Mouse (Mus musculus) forebrain, postnatal 0 days (tissue): Measurements from ENCODE around the gene St7l. TPM values are rescaled to one million over a fixed set of nuclear protein-coding genes. Genes with fewer than 3 reads are reported as not detected.
"Not testable (repeated sequence)": the region's sequence is repeated elsewhere in the genome, so short reads cannot be mapped to it uniquely, and the experiment has no call there.

Experiments
- ATAC-seq: fragments of 200-750 bp; cut with Nextera tagmentation; 2 replicates; pipeline ENCODE4 v1.8.0; 2017; ENCODE audit warnings: mild to moderate bottlenecking, moderate library complexity
- DNase-seq: peaks from one replicate; pipeline ENCODE4 v3.0.0-alpha.2; 2015
- H3K27ac ChIP-seq: fragments of 300-500 bp; sonication (generic); 2 replicates; pipeline ENCODE4 v1.5.1; 2014; ENCODE audit warnings: low read depth, mild to moderate bottlenecking, antibody characterized with exemption, low read length, moderate library complexity, mixed read lengths
- H3K27me3 ChIP-seq: fragments of 300-500 bp; sonication (generic); 2 replicates; pipeline ENCODE4 v1.6.1; 2014; ENCODE audit warnings: mild to moderate bottlenecking, low read length, mixed read lengths; ENCODE audit not compliant: insufficient read depth
- H3K36me3 ChIP-seq: fragments of 300-500 bp; sonication (generic); 2 replicates; pipeline ENCODE4 v1.6.1; 2014; ENCODE audit warnings: mild to moderate bottlenecking, moderate library complexity; ENCODE audit not compliant: insufficient read depth
- H3K4me1 ChIP-seq: fragments of 300-500 bp; sonication (generic); 2 replicates; pipeline ENCODE4 v1.6.1; 2014; ENCODE audit warnings: antibody characterized with exemption; ENCODE audit not compliant: insufficient read depth
- H3K4me2 ChIP-seq: fragments of 300-500 bp; sonication (generic); 2 replicates; pipeline ENCODE4 v1.6.1; 2014; ENCODE audit warnings: low read depth, mild to moderate bottlenecking, moderate library complexity
- H3K4me3 ChIP-seq: fragments of 300-500 bp; sonication (generic); 2 replicates; pipeline ENCODE4 v1.5.1; 2014; ENCODE audit warnings: low read depth, low read length, mixed read lengths
- H3K9ac ChIP-seq: fragments of 300-500 bp; sonication (generic); 2 replicates; pipeline ENCODE4 v1.6.1; 2014; ENCODE audit warnings: mild to moderate bottlenecking
- H3K9me3 ChIP-seq: fragments of 300-500 bp; sonication (generic); 2 replicates; pipeline ENCODE4 v1.6.1; 2016; ENCODE audit warnings: low read length
- CTCF ChIP-seq: sonication (generic); IDR thresholded peaks from 2 replicates; pipeline ENCODE4 v1.5.1; 2016; ENCODE audit warnings: antibody characterized with exemption, control low read depth, low read depth
- WGBS: fragments of 180-500 bp; shearing (Covaris S2); extraction: QIAGEN DNeasy Blood & Tissue Kit; methylation state at CpG from one replicate; pipeline ENCODE4 v1.1.7; 2014; 5-methylcytosine and 5-hydroxymethylcytosine counted together
- polyA plus RNA-seq: library from polyadenylated mRNA; unstranded; fragments of >200 nt; fragmentation: Nextera tagmentation; extraction: Ambion mirVana; gene quantifications from 2 replicates; pipeline ENCODE4 v1.2.1, GENCODE M21; 2015
- total RNA-seq: library from RNA; depleted of rRNA; stranded (reverse); fragments of >200 nt; gene quantifications from 2 replicates; pipeline ENCODE4 v1.2.3, GENCODE M21; 2014

Gene St7l
- total and polyA plus RNA-seq, 2 experiments from 2014 or later = 35.4 to 46.5 TPM

DNA sequence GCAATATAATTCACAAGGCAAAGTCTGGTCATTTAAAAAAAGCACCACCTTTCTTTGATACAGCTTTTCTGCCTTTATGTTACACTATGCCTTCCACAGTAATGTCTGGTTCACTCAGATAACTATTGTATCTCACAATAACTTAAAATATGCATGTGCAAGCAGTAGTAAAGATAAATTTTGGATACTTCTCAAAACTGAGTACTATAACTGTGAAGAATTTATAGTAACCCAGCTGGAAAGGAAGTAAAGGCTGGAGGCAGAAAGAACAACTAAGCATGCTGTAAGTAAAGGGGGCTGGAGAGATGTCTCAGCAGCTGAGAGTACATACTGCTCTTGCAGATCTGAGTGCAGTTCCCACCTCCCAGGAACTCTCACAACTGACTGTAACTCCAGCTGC lies 8.9 kb upstream of the St7l start:
- Histone ChIP-seq H3K4me2 (no peak overlapping the region), H3K27me3 (no peaks in the 10 kb centered on the region), H3K36me3 (peaks cover 9% of the 10 kb centered on the region; the same call in 1 of the 2 replicates)

DNA sequence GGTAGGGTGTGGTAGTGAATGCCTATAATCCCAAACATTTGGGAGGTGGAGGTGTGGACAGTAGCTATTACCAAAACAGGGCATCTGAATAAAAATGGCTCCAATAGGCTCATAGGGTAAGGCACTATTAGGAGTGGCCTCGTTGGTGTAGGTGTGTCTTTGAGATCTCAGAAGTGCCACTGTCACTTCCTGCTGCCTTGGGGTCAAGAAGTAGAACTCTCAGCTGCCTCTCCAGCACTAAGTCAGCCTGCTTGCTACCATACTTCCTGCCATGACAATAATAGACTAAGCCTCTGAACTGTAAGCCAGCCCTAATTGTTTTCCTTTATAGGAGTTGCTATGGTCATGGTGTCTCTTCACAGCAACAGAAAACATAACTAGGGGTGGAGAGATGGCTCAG lies 7.7 kb upstream of the St7l start:
- WGBS = 85% methylated on average over 1 of the region's 1 CpGs
- Histone ChIP-seq H3K27ac (no peak overlapping the region), H3K27me3 (no peaks in the 10 kb centered on the region), H3K4me3 (no peak overlapping the region), H3K9ac (no peak overlapping the region), H3K4me1 (no peaks in the 10 kb centered on the region), H3K9me3 (no peaks in the 10 kb centered on the region), H3K4me2 (no peak overlapping the region), H3K36me3 (peaks cover 9% of the 10 kb centered on the region; the same call in 1 of the 2 replicates)
- no peak for DNase-seq
- no peak for ATAC-seq
- no peak for TF ChIP-seq CTCF

More for the DNA sequence above, 8.9 kb upstream of the St7l start:
- H3K4me3 ChIP-seq = no peak overlapping the region
- no peaks in the 10 kb centered on the region for H3K4me1 ChIP-seq
- TF ChIP-seq CTCF = no peak
- no peaks in the 10 kb centered on the region for H3K9me3 ChIP-seq
- no peak overlapping the region for H3K9ac ChIP-seq
- DNase-seq (no peak), ATAC-seq (no peak)
- no peak overlapping the region for H3K27ac ChIP-seq

DNA sequence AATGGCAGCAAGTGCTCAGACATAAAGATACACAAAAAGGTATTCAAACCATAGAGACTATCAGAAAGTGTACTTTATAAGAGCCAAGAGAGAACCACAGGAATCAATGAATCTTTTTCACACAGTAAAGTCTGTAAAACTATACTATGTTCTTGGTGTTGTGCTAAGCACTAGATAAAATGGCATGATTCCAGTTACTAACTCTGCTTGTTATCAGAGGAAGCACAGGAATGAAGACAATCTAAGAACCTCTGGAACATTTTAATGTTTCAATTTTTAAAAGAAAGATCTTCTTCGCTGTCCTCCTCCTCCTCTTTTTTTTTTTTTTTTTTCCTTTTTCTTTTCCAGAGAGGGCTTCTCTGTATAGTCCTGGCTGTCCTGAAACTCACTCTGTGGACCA lies 5.2 kb upstream of the St7l start:
- Histone ChIP-seq H3K4me1 (peaks cover 16% of the 10 kb centered on the region; the same call in 1 of the 2 replicates), H3K9ac (no peak overlapping the region), H3K36me3 (peaks cover 9% of the 10 kb centered on the region; the same call in 1 of the 2 replicates), H3K27me3 (no peaks in the 10 kb centered on the region), H3K4me2 (no peak overlapping the region), H3K4me3 (no peak overlapping the region), H3K27ac (no peak overlapping the region), H3K9me3 (no peaks in the 10 kb centered on the region)
- TF ChIP-seq CTCF = no peak
- WGBS = 100% methylated on average over 1 of the region's 1 CpGs
- DNase-seq (no peak), ATAC-seq (no peak)

DNA sequence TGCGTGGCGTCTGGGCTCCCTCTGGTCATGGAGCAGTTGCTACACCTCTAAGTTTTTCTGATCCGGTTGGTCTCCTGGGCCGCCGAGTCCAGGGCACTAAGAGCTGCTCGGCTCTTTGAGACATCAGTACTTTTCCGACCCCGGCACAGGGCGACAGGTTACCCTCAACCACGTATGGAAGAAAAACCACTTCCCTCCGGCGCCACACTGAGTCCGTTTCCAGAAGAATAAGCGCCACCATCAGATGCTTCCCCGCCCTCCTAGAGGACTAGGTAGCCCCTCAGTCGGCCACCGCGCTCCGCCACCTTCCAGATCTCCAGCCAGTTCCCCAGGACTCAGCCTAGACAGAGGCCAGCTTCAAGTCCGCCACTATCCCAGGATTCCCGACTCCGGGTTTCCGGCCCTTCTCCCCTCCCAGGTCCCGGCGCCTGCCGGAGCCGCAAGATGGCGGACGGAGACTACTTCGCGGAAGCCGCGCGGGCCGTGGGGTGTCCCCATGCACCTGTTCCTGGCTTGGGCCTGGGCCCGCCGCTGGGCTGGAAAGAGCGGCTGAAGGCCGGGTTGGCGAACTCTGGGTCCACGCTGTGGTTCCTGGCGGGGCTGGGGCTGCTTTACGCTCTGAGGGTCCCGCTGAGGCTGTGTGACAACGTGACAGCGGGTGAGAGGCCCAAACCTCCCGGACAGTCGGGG lies 991 bp downstream of the St7l start:
- DNase-seq (peak; percentile 89), ATAC-seq (peak; percentile 92)
- Histone ChIP-seq H3K36me3 (0 out of 2 replicates have a peak, but pooled peaks cover 4% of the 10 kb centered on the region), H3K4me2 (peak overlapping the region; percentile 69), H3K4me3 (peak overlapping the region; percentile 62), H3K4me1 (peaks cover 26% of the 10 kb centered on the region; the same call in 1 of the 2 replicates), H3K9ac (peak overlapping the region; percentile 97), H3K27me3 (no peaks in the 10 kb centered on the region), H3K27ac (peak overlapping the region; percentile 96), H3K9me3 (no peaks in the 10 kb centered on the region)
- WGBS = under 1% methylated on average over 48 of the region's 48 CpGs
- TF ChIP-seq CTCF = no peak; the same call in 1 of the 2 replicates

DNA sequence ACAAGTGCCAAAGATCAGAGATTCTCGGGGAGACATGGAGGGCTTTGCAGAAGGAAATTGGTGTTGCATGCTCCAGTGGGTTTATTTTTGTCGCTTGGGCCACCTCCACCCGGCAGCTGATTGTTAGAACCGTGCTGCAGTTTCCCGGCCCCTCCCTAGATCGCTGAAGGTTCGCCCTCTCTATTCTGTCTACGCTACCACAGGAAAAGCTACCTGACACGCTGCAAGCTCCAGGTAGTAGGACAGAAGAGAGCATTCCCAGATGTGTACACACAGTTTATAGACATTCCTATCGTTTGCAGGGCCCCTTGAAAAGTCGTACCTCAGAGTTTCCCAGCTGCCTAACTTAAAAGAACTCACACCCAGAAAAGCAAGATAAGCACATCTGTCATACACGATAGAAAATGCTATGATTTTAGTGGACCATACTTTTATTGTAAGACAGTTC lies 1.6 kb downstream of the St7l start:
- no peak for TF ChIP-seq CTCF
- ATAC-seq = peak; percentile 14
- Histone ChIP-seq H3K4me2 (peak overlapping the region; percentile 69), H3K4me3 (peak overlapping the region; percentile 62), H3K36me3 (peaks cover 7% of the 10 kb centered on the region; the same call in 1 of the 2 replicates), H3K27ac (peak overlapping the region; percentile 96), H3K27me3 (no peaks in the 10 kb centered on the region), H3K4me1 (peaks cover 26% of the 10 kb centered on the region; the same call in 1 of the 2 replicates), H3K9ac (peak overlapping the region; percentile 97), H3K9me3 (no peaks in the 10 kb centered on the region)
- DNase-seq = no peak
- WGBS = under 1% methylated on average over 12 of the region's 12 CpGs

DNA sequence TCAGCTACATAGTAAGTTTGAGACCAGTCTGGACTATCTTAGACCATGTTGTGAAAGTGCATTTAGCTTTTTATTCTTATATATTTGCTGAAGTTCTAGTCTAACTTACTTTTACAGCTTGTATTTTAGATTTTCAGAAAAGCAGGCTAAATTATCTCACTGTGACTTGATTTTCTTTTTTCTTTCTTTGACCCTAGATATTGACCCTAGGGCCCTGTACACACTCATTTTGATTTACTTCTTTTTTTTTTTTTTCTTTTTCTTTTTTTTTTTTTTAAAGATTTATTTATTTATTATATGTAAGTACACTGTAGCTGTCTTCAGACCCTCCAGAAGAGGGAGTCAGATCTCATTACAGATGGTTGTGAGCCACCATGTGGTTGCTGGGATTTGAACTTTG lies 2.9 kb downstream of the St7l start:
- H3K27me3 ChIP-seq = not testable (repeated sequence)
- H3K36me3 ChIP-seq = peaks cover 18% of the 10 kb centered on the region

DNA sequence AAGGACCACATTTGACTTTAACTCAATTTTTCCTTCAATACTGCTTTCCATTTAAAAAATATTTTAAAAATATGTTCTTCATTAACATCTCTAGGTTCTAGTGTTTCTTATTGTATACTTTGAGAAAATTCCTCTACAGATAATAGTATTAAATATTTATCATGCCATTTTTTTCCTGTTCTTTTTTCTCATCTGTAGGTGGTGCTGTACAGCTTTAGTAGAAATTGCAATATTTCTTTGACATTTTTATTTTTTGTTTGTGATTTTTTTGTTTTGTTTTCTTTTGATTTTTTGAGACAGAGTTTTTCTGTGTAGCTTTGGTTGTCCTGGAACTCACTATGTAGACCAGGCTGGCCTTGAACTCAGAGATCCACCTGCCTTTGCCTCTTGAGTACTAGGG lies 5.8 kb downstream of the St7l start:
- Histone ChIP-seq H3K9ac (no peak overlapping the region), H3K9me3 (no peaks in the 10 kb centered on the region), H3K27me3 (no peaks in the 10 kb centered on the region), H3K4me1 (0 out of 2 replicates have a peak, but pooled peaks cover 10% of the 10 kb centered on the region), H3K27ac (no peak overlapping the region), H3K4me2 (no peak overlapping the region), H3K36me3 (peaks cover 41% of the 10 kb centered on the region), H3K4me3 (no peak overlapping the region)
- DNase-seq (no peak), ATAC-seq (no peak)
- TF ChIP-seq CTCF = peak; percentile 23; the same call in 1 of the 2 replicates

More for the DNA sequence above, 2.9 kb downstream of the St7l start:
- not testable (repeated sequence) for H3K27ac ChIP-seq, H3K4me2 ChIP-seq, DNase-seq, H3K9ac ChIP-seq, H3K4me3 ChIP-seq, ATAC-seq, H3K9me3 ChIP-seq
- H3K4me1 ChIP-seq = peaks cover 25% of the 10 kb centered on the region; the same call in 1 of the 2 replicates
